Mouse (Mus musculus) cerebellum, adult 8-10 months (tissue): ENCODE data around the gene Clec12b.
"Not testable (repeated sequence)": the region's sequence is repeated elsewhere in the genome, so short reads cannot be mapped to it uniquely, and the experiment has no call there.

Experiments used
- DNase-seq: peaks from one replicate; pipeline ENCODE4 v3.0.0; 2022

Clec12b gene

GRCm38 (mm10) chr6:129365959-129366359 lies 19.7 kb downstream of the Clec12b start:
- DNase-seq, result peak; percentile 26

- no peak for DNase-seq
These were observed 21.7 kb downstream of the Clec12b start for GRCm38 (mm10) chr6:129363942-129364341.

GRCm38 (mm10) chr6:129359515-129359914 lies 26.2 kb downstream of the Clec12b start:
- DNase-seq, result no peak

GRCm38 (mm10) chr6:129356430-129356829 lies 29.2 kb downstream of the Clec12b start:
- no peak for DNase-seq

GRCm38 (mm10) chr6:129355774-129356173 lies 29.9 kb downstream of the Clec12b start:
- no peak for DNase-seq

- no peak for DNase-seq
These were observed 34.6 kb downstream of the Clec12b start for GRCm38 (mm10) chr6:129351091-129351490.

GRCm38 (mm10) chr6:129349524-129350352 lies 35.9 kb downstream of the Clec12b start:
- no peak for DNase-seq

- DNase-seq, result no peak
These were observed 41.3 kb downstream of the Clec12b start for GRCm38 (mm10) chr6:129344408-129344807.

GRCm38 (mm10) chr6:129342391-129342790 lies 43.3 kb downstream of the Clec12b start, which contains the start of gene Clec12a:
Gene Clec12a, plus strand, starts transcription at chr6:129342691.
- DNase-seq, result not testable (repeated sequence)

GRCm38 (mm10) chr6:129337751-129338150 lies 47.9 kb downstream of the Clec12b start:
- DNase-seq, result no peak

GRCm38 (mm10) chr6:129333674-129334078 lies 52.0 kb downstream of the Clec12b start:
- peak; percentile 2 for DNase-seq

GRCm38 (mm10) chr6:129331610-129332009 lies 54.1 kb downstream of the Clec12b start, which contains the start of gene 4922502D21Rik:
Gene 4922502D21Rik, minus strand, starts transcription at chr6:129331796.
- no peak for DNase-seq

GRCm38 (mm10) chr6:129326568-129327150 lies 59.0 kb downstream of the Clec12b start:
- no peak for DNase-seq

GRCm38 (mm10) chr6:129326016-129326415 lies 59.7 kb downstream of the Clec12b start:
- no peak for DNase-seq
